Mouse (Mus musculus): ENCODE data around the gene Inpp4b. TPM values are rescaled to one million over a fixed set of nuclear protein-coding genes. Genes with fewer than 3 reads are reported as not detected.

Gene Inpp4b
- polyA plus RNA-seq, 1 experiment, result 2.6 TPM

DNA sequence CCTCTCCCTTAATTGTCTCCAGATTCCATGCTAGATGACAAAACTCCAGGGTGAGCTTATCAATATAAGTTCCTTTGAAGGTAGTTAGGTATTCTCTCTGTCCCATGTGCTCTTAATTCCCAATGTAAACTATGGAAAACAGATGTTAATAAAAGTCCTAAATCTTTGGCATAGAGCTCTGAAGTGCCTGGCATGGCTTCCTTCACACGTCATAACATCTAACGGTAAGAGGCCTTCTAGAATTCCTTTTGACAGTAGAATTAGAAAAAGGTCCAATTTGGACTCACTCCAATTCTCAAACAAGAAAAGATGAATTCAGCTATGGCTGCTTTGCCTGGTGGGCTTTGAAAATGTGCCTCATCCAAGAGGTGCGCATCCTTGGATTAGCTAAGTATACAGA lies 236.6 kb downstream of the Inpp4b start:
- DNase-seq (ENCODE audit: low read depth), result no peak

DNA sequence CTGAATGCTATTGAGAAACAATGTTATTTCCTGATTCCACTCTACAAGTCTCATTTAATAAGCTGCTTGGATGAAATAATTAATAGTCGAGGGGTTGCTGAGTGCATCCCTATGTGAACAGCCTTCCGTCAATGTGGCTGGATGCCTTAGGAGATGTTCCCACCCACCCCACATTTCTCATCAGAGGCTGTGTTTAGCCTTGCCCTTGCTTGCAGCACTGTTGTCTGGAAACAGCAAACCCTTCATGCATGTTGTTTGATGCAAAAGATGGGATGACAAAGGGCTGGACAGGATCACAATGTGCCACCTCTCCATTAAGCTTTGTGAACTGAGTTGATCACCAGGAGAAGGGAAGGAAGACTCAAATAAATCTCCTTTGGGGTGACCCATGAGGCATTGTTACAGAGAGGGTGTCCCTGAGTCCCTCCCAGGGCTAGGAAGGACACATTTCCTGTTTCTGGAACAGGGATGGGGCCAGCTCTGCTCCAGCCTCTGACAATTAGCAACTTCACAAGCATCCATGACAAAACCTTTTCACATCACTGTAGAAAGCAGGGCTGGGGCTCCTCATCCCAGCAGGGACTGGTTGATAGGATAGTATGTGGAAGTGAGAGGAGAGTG lies 239.6 kb downstream of the Inpp4b start:
- no peak for DNase-seq (ENCODE audit: low read depth)

DNA sequence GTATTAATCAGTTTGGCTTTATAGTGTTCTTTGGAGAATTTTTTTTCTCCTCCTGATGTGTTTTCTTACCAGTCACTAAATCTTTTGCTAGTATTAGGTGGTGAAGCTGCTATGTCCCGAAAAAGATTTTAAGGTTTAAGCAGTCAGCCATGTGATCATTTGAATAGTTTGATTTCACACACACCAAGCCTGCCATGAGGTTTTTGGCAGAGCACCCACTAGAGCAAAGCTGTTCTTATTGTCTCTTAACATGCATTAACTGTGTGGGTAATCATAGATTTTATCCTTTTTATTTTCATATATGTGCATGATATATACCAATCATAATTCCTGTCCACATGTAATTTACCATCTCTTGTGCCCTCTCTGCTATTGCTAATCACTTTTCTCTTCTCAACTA lies 240.6 kb downstream of the Inpp4b start:
- DNase-seq (ENCODE audit: low read depth), result no peak

GRCm38 (mm10) chr8:81586783-81587182 lies 244.4 kb downstream of the Inpp4b start:
- DNase-seq (ENCODE audit: low read depth), result no peak

- no peak for DNase-seq (ENCODE audit: low read depth)
Measured at GRCm38 (mm10) chr8:81594134-81594714, 251.9 kb downstream of the Inpp4b start.

DNA sequence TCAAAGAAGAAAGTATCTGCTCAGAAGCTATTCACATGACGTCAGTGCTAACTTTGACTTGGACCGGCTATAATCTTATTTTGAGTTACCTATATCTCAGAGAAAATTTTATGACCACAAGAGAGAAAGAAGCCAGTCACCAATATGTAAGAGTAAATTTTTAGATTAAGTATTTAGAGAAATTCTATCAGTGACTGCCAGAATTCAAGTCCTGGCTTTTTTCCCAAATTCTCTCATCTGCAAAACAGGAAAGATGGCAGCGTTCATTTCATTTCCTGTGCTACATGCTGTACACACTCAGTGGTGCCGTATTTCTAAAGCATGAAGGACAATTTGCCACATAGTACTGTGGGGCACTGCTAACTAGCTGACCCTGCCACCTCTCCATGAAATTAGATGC lies 256.9 kb downstream of the Inpp4b start:
- no peak for DNase-seq (ENCODE audit: low read depth)

- DNase-seq (ENCODE audit: low read depth), result no peak
Measured at GRCm38 (mm10) chr8:81601136-81601535, 258.8 kb downstream of the Inpp4b start.

DNA sequence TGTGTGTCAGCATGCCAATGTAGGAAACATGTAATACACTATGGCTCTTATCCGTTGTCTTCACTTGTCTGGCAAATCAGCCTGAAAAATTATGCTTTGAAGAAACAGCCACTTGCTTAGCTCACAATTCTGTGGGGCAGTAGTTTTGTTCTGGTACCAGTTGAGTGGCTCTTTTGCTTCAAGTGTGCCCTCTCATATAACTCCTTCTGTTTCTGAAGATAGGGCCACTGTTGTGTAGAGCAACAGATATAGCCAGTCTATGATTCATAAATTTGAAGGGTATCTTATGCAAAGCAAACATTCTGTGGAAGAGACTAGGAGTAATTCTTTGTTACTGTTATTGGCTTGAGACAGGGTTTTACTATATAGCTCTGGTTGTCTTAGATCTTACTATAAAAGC lies 265.7 kb downstream of the Inpp4b start:
- DNase-seq (ENCODE audit: low read depth), result no peak

- DNase-seq (ENCODE audit: low read depth), result no peak
Measured at GRCm38 (mm10) chr8:81609064-81609463, 266.7 kb downstream of the Inpp4b start.

GRCm38 (mm10) chr8:81612611-81613010 lies 270.3 kb downstream of the Inpp4b start:
- no peak for DNase-seq (ENCODE audit: low read depth)

GRCm38 (mm10) chr8:81614135-81614534 lies 271.8 kb downstream of the Inpp4b start:
- DNase-seq (ENCODE audit: low read depth), result no peak

DNA sequence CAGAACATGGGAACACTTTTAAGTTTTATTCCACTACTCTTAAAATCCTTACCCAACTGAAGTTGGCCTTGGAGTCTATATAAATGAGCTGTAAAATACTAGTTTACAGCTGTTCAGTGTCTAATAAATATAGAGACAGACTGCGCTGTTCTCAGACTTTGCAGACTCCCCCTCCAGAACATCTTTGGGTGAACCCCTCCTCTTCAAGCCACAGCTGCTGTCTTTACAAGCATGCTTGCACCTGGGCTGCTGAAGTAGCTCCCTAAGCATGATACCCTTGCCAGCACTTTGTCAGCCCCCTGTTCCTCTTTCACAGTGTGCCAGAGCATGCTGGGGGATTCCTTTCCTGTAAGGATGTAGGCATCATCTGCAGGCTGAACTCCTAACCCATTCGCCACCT lies 272.2 kb downstream of the Inpp4b start:
- no peak for DNase-seq (ENCODE audit: low read depth)

DNA sequence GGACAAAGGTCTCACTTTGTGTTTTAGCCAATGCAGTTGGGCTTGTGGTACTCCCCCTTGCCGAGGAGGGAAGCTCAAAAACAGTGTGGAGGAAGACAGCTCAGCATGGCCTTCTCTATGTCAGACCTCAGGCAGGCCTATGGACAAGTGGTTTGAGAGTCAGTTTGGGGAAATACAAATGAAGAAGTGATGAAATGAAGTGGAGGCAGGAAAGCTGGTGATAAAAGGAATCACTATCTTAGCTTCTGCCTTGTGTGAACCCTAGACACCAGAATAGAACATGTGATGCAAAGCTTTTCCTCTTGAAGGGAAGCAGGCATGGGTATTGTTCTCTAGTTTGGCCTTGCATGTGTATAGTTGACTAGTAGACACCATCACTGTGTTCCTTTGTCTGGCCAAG lies 273.2 kb downstream of the Inpp4b start:
- no peak for DNase-seq (ENCODE audit: low read depth)

- no peak for DNase-seq (ENCODE audit: low read depth)
Measured at GRCm38 (mm10) chr8:81618918-81619317, 276.6 kb downstream of the Inpp4b start.

- DNase-seq (ENCODE audit: low read depth), result no peak
Measured at GRCm38 (mm10) chr8:81635015-81635414, 292.7 kb downstream of the Inpp4b start.

DNA sequence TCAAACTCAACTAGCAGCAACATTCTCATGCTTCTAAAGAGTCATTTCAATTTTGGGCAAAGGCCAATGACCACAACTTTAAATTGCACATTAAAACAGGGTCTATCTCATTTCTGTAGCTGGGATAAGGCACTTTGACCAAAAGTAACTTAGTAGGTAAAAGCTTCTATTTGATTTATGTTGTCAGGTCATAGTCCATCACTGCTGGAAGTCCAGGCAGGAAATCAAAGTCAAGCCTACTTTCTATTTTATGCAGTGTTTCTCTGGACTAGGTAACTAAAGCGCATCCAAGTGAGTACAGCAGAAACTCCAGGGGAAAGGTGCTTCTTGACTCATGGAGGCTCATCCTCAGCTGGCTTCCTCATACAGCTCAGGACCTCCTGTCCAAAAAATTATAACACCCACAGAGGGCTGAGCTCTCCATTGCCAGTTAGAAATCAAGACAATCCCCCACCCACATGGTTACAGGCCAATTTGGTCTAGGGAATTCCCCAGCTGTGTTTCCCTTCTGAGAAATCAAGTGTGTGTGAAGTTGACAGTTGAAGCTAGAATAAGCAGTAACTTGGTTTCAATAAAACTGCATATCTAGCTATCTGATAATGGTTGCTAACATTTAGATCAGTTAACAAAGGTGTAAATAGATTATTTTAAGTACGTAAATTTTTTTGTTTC lies 293.7 kb downstream of the Inpp4b start:
- no peak for DNase-seq (ENCODE audit: low read depth)

DNA sequence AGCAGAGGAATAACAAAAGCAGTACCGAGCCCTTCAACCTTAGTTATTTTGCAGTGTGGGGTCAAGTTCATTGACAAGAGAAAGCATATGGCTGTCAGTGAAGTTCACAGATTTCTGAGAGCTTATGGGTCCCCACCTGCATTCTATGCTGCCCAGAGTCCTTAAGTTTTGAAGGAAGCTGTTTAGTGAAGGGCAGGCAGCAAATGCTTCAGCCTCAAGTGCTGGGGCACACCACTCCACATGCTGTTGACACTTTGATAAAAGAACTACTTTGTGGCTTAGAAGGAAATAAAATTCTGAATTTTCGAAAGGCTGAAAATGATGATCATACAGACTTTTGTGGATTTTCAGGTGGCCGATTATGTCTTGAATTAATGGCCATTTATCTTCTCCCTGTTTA lies 296.1 kb downstream of the Inpp4b start:
- DNase-seq (ENCODE audit: low read depth), result no peak

DNA sequence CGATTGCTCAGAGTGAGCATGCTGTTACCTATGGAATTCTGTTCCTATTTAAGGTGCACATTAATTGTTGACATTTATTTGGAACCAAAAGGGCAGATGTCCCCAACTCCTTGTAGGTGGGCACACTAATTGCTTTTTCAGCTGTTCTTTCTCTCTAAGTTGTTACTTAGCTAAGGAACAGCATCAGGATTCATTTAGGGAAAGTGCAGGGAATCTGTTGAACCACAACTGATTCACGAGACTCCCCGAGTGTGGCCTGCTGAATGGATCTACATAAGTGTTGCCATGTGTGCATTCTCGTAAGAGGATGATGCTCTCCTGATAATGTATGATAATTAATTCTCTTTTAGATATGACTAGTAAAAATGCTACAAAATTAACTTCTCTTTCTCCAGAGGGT lies 297.5 kb downstream of the Inpp4b start:
- DNase-seq (ENCODE audit: low read depth), result no peak

DNA sequence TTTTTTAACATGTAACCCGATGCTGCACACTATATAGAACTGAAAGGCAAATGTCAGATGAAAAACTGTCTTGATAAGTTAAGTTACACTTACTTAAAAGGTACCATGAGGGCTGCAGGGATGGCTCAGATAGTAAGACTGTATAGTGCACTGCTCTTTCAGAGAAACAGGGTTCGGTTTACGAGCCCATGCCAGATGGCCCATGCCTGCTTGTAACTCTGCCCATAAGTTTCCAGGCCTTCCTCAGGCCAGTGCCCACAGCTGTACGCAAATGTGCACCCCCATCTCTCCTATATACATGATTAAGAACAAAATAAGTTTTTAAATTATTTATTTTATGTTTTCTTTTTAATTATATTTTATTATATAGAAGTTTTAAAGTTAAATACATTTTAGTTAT lies 300.7 kb downstream of the Inpp4b start:
- DNase-seq (ENCODE audit: low read depth), result no peak

DNA sequence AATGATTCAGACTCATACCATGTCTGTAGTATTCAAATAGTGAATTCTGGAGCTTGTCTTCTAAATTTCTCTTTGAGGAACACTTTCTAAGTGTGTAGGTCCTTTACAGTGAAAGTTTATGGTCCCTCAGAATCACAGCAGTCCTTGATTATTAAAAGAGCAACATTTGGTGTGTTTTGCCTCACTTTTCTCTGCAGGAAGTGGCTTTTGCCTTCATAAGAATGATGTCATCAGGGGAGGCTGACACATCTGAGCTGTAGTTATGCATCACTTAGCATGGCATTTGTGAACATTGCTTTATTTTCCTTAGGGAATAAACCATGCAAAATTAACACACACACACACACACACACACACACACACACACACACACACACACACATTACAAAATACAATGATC lies 349.8 kb downstream of the Inpp4b start:
- no peak for DNase-seq (ENCODE audit: low read depth)

DNA sequence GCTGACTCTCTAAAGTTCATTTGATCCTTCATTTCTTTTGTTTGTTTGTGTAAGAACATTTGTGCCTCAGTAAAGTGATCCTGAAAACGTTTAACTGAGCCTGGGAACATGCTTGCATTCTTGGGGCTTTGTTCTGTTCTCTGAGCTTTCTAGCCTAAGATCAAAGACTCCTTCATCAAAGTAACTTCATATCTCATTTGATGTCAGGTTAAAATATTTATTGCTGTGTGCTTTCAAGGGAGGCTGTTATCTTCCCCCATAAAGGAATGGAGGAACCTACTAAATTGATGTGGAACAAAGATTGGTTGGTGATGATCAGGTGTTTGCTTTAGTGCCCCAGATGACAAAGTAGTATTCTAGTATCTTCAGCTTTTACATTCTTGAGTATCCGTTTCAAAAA lies 352.5 kb downstream of the Inpp4b start:
- no peak for DNase-seq (ENCODE audit: low read depth)

- DNase-seq (ENCODE audit: low read depth), result no peak
Measured at GRCm38 (mm10) chr8:81702038-81702437, 359.7 kb downstream of the Inpp4b start.

DNA sequence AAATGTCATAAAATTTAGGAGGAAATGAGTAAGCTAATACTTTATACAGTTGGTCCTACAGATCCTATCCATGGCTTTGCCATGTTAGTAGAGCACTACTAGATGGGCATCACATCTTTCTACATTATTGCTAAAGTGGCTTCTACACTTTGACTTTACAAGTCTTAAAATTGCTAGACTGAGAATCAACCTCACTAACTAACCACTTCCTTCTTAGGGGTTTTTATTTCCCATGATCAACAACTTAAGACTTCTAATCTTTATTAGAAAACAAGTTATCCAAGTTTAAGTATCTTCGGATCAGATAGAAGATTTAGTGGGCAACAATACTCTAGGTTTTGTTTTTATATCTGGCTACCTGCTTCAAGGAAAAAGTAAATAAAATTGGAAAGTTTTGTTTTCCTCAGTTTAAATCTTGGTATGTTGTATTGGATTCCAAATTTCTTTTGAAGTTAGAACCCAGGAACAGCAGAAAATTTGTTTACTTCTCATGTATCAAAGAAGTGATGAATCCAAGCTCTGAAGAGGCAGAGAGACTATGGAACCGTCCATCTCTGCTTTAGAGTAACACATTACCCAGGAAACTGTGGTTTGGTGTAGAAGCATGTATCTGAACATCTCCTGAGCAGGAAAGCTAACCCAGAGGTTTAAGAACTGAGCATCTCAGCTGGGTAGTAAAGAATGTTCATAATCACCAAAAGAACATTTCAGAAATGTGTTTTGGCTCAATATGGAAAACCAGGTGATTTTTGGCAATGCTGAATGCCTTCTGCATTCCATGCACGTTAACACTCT lies 361.4 kb downstream of the Inpp4b start:
- no peak for DNase-seq (ENCODE audit: low read depth)
